Mouse (Mus musculus) neural tube, embryonic 10.5 days (tissue): ENCODE results near the gene Lkaaear1.
A peak's percentile ranks its signal among the peaks of the same experiment; 100 is the strongest.

ENCODE experiments used
- DNase-seq: peaks from one replicate; pipeline ENCODE4 v3.0.0-alpha.2; 2017; ENCODE audit warnings: low spot score; ENCODE audit errors: extremely low spot score

Gene Lkaaear1

GRCm38 (mm10) chr2:181684713-181685112 is 13.5 kb downstream of the Lkaaear1 start:
- no peak for DNase-seq

GRCm38 (mm10) chr2:181683381-181683780 is 14.9 kb downstream of the Lkaaear1 start:
- no peak for DNase-seq

GRCm38 (mm10) chr2:181681978-181682377 is 16.3 kb downstream of the Lkaaear1 start:
- DNase-seq: no peak

GRCm38 (mm10) chr2:181680716-181681117 is 17.5 kb downstream of the Lkaaear1 start:
- no peak for DNase-seq

GRCm38 (mm10) chr2:181679951-181680715 is 18.1 kb downstream of the Lkaaear1 start, which contains the start of gene Tcea2:
Tcea2 (plus strand) TSS chr2:181680310.
- DNase-seq: peak; percentile 79

GRCm38 (mm10) chr2:181678780-181679179 is 19.5 kb downstream of the Lkaaear1 start:
- DNase-seq: peak; percentile 57

- no peak for DNase-seq
These were observed 20.5 kb downstream of the Lkaaear1 start for GRCm38 (mm10) chr2:181677755-181678098.

GRCm38 (mm10) chr2:181677096-181677754 is 21.0 kb downstream of the Lkaaear1 start:
- no peak for DNase-seq

- no peak for DNase-seq
These were observed 21.8 kb downstream of the Lkaaear1 start for GRCm38 (mm10) chr2:181676424-181676823.

GRCm38 (mm10) chr2:181675454-181675853 is 22.8 kb downstream of the Lkaaear1 start:
- DNase-seq: peak; percentile 57

- DNase-seq: no peak
These were observed 23.3 kb downstream of the Lkaaear1 start for GRCm38 (mm10) chr2:181674934-181675333.

GRCm38 (mm10) chr2:181673501-181673900 is 24.7 kb downstream of the Lkaaear1 start:
- no peak for DNase-seq

GRCm38 (mm10) chr2:181671984-181672383 is 26.3 kb downstream of the Lkaaear1 start:
- no peak for DNase-seq

GRCm38 (mm10) chr2:181671326-181671725 is 26.9 kb downstream of the Lkaaear1 start, which contains the start of gene Sox18:
Sox18 (minus strand) TSS chr2:181671640.
- DNase-seq: peak; percentile 58

GRCm38 (mm10) chr2:181670913-181671311 is 27.3 kb downstream of the Lkaaear1 start:
- no peak for DNase-seq

- DNase-seq: peak; percentile 52
These were observed 27.8 kb downstream of the Lkaaear1 start for GRCm38 (mm10) chr2:181670285-181670912.

GRCm38 (mm10) chr2:181663298-181663630 is 35.0 kb downstream of the Lkaaear1 start:
- DNase-seq: no peak

GRCm38 (mm10) chr2:181662620-181663297 is 35.5 kb downstream of the Lkaaear1 start:
- no peak for DNase-seq

- peak; percentile 64 for DNase-seq
These were observed 38.6 kb downstream of the Lkaaear1 start for GRCm38 (mm10) chr2:181659609-181660055.

- no peak for DNase-seq
These were observed 39.2 kb downstream of the Lkaaear1 start for GRCm38 (mm10) chr2:181658930-181659555.

GRCm38 (mm10) chr2:181658528-181658927 is 39.7 kb downstream of the Lkaaear1 start:
- DNase-seq: no peak
